Mouse (Mus musculus) spleen, adult 2 months (tissue): Measurements from ENCODE around the gene Tubg2. TPM values are rescaled to one million over a fixed set of nuclear protein-coding genes. Genes with fewer than 3 reads are reported as not detected.

Experiments used
- DNase-seq, 2 experiments: peaks; one replicate each; pipeline versions ENCODE4 v3.0.0 to v3.0.0-alpha.2; 2012 to 2021; ENCODE audit warnings: low spot score in 2 of 2, low read depth in 1 of 2
- H3K27ac ChIP-seq: fragments of 200-500 bp; 2 replicates; pipeline ENCODE4 v1.5.1; 2012; ENCODE audit warnings: low read length, inconsistent platforms; ENCODE audit not compliant: insufficient read depth
- H3K27me3 ChIP-seq: fragments of 200-500 bp; 2 replicates; pipeline ENCODE4 v1.6.1; 2012; ENCODE audit warnings: mild to moderate bottlenecking, moderate library complexity, low read length, inconsistent platforms; ENCODE audit not compliant: control insufficient read depth, insufficient read depth
- H3K36me3 ChIP-seq: fragments of 200-500 bp; 2 replicates; pipeline ENCODE4 v1.6.1; 2012; ENCODE audit warnings: mild to moderate bottlenecking, low read length, inconsistent platforms; ENCODE audit not compliant: control insufficient read depth, insufficient read depth
- H3K4me1 ChIP-seq: fragments of 200-500 bp; 2 replicates; pipeline ENCODE4 v1.6.1; 2011; ENCODE audit warnings: inconsistent platforms; ENCODE audit not compliant: control insufficient read depth, insufficient read depth, insufficient read length
- H3K4me3 ChIP-seq: fragments of 200-500 bp; 2 replicates; pipeline ENCODE4 v1.5.1; 2011; ENCODE audit warnings: mild to moderate bottlenecking, inconsistent platforms; ENCODE audit not compliant: insufficient read depth, insufficient read length; ENCODE audit errors: extremely low read depth
- CTCF ChIP-seq: fragments of 200-500 bp; IDR thresholded peaks from 2 replicates; pipeline ENCODE4 v1.5.1; 2011; ENCODE audit warnings: mild to moderate bottlenecking, inconsistent platforms; ENCODE audit not compliant: insufficient read depth, insufficient read length, insufficient replicate concordance; ENCODE audit errors: extremely low read depth
- POLR2A ChIP-seq: fragments of 200-500 bp; IDR thresholded peaks from 2 replicates; pipeline ENCODE4 v1.6.1; 2011; ENCODE audit warnings: low read depth, low read length, inconsistent platforms
- WGBS: fragments of 180-500 bp; shearing (Covaris S2); methylation state at CpG from one replicate; pipeline ENCODE4 v1.1.7; 2018; 5-methylcytosine and 5-hydroxymethylcytosine counted together
- polyA plus RNA-seq: library from polyadenylated mRNA; depleted of rRNA; stranded (reverse); fragments of >200 nt; gene quantifications from 2 replicates; pipeline ENCODE4 v1.2.3, GENCODE M21; 2012

Gene Tubg2
- polyA plus RNA-seq, 1 experiment = 3.6 TPM

DNA sequence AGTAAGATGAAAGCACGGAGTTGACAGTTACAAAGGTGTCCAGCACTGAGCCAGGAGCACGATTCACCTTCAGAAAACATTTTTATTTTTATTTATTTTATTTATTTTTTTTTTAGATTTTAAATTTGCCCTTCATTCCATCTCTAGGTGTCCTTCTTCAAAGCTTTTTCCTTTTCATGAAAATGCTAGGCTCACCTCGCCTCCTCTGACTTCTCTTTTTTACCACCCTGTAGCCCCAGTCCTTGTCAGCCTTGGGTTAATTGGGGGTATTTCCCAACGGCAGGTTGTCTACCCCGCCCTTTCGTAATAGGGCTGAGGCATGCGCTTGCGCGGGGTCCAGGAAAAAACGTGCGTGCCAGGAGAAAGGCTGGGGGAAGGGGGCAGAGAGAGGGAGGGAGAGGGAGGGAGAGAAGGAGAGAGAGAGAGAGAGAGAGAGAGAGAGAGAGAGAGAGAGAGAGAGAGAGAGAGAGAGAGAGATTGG, 20.0 kb downstream of the Tubg2 start:
- Histone ChIP-seq H3K27me3 (peaks cover 14% of the 10 kb centered on the region), H3K27ac (no peak overlapping the region), H3K4me3 (no peak overlapping the region), H3K4me1 (peaks cover 32% of the 10 kb centered on the region), H3K36me3 (no peaks in the 10 kb centered on the region)
- DNase-seq = no peak
- WGBS = 8% methylated on average over 11 of the region's 11 CpGs
- TF ChIP-seq POLR2A = no peak
- TF ChIP-seq CTCF = no peak

- TF ChIP-seq POLR2A (no peak), CTCF (no peak)
- no peak overlapping the region for H3K4me3 ChIP-seq
- no peak overlapping the region for H3K27ac ChIP-seq
- H3K4me1 ChIP-seq = peaks cover 30% of the 10 kb centered on the region
- 6% methylated on average over 25 of the region's 25 CpGs for WGBS
- DNase-seq = no peak
- no peaks in the 10 kb centered on the region for H3K36me3 ChIP-seq
- H3K27me3 ChIP-seq = peaks cover 10% of the 10 kb centered on the region
These were observed 20.5 kb downstream of the Tubg2 start for GRCm38 (mm10) chr11:101176117-101176691.

GRCm38 (mm10) chr11:101176933-101177773, 21.4 kb downstream of the Tubg2 start:
- WGBS = 44% methylated on average over 22 of the region's 22 CpGs
- peak in 1 of 2 experiments; percentile 75 for DNase-seq
- no peak overlapping the region for H3K4me3 ChIP-seq
- H3K27ac ChIP-seq = no peak overlapping the region
- TF ChIP-seq CTCF (peak; percentile 69; the same call in 1 of the 2 replicates), POLR2A (no peak)
- peaks cover 29% of the 10 kb centered on the region for H3K4me1 ChIP-seq
- H3K36me3 ChIP-seq = no peaks in the 10 kb centered on the region
- peaks cover 9% of the 10 kb centered on the region for H3K27me3 ChIP-seq

GRCm38 (mm10) chr11:101178061-101179058, 22.7 kb downstream of the Tubg2 start:
- Histone ChIP-seq H3K4me3 (no peak overlapping the region), H3K27me3 (peaks cover 7% of the 10 kb centered on the region; the same call in 1 of the 2 replicates), H3K4me1 (peaks cover 23% of the 10 kb centered on the region), H3K27ac (no peak overlapping the region), H3K36me3 (no peaks in the 10 kb centered on the region)
- 67% methylated on average over 36 of the region's 36 CpGs for WGBS
- no peak for TF ChIP-seq POLR2A
- no peak for DNase-seq

GRCm38 (mm10) chr11:101179306-101179705, 23.6 kb downstream of the Tubg2 start:
- TF ChIP-seq CTCF = no peak
- TF ChIP-seq POLR2A = no peak
- no peak for DNase-seq
- no peaks in the 10 kb centered on the region for H3K36me3 ChIP-seq
- no peak overlapping the region for H3K27ac ChIP-seq
- WGBS = 86% methylated on average over 15 of the region's 15 CpGs
- H3K4me1 ChIP-seq = peaks cover 17% of the 10 kb centered on the region; the same call in 1 of the 2 replicates
- H3K4me3 ChIP-seq = no peak overlapping the region
- peaks cover 7% of the 10 kb centered on the region; the same call in 1 of the 2 replicates for H3K27me3 ChIP-seq

DNA sequence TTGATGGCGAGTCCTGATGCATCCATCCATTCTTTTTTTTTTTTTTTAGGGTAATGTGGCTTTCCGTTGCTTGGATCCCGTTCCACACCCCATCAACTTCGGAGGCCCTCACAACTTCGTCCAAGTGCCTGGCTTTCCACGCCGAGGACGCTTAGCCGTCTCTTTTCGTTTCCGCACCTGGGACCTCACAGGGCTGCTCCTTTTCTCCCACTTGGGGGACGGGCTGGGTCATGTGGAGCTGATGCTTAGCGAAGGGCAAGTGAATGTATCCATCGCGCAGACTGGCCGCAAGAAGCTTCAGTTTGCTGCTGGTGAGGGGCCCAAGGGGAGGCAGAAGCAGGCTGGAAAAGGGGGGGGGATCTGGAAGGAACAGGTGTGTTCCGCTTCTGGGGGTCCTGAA, 24.6 kb downstream of the Tubg2 start:
- H3K4me3 ChIP-seq = no peak overlapping the region
- DNase-seq = no peak
- H3K27me3 ChIP-seq = peaks cover 7% of the 10 kb centered on the region; the same call in 1 of the 2 replicates
- WGBS = 86% methylated on average over 17 of the region's 17 CpGs
- H3K36me3 ChIP-seq = no peaks in the 10 kb centered on the region
- TF ChIP-seq POLR2A (no peak), CTCF (no peak)
- peaks cover 11% of the 10 kb centered on the region; the same call in 1 of the 2 replicates for H3K4me1 ChIP-seq
- H3K27ac ChIP-seq = no peak overlapping the region
